Mouse (Mus musculus): ENCODE data around the gene Sh3tc1. TPM values are rescaled to one million over a fixed set of nuclear protein-coding genes. Genes with fewer than 3 reads are reported as not detected.

Sh3tc1 gene
- polyA plus RNA-seq, 1 experiment, result 35.1 TPM

DNA sequence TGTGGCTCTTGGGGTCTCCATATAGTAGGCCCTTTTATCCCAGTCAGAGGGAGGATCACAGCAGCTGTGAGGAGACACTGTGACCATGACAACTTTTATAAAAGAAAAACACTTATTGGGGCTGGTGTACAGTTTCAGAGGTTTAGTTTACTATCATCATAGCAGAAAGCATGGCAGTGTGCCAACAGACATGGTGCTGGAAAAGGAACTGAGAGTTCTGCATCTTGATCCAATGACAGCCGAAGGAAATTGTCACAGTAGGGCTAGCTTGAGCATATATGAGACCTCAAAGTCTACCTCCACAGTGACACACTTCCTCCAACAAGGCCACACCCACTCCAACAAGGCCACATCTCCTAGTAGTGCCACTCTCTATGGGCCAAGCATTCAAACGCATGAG, 50.9 kb downstream of the Sh3tc1 start:
- Histone ChIP-seq H3K4me3 (ENCODE audit: insufficient read depth, low read depth, low read length) (no peak overlapping the region), H3K36me3 (ENCODE audit: control insufficient read depth, insufficient read depth, low read length) (no peaks in the 10 kb centered on the region), H3K4me1 (ENCODE audit: control insufficient read depth, insufficient read depth, low read length) (no peaks in the 10 kb centered on the region), H3K27ac (ENCODE audit: insufficient read depth, low read depth, low read length) (no peak overlapping the region), H3K27me3 (replicated peaks; ENCODE audit: control insufficient read depth, insufficient read depth, low read length) (no peaks in the 10 kb centered on the region)
- 84% methylated on average over 2 of the region's 2 CpGs for WGBS
- no peak for DNase-seq
- TF ChIP-seq POLR2A (IDR thresholded peaks at IDR 0.05; ENCODE audit: low read depth, low read length) (no peak), CTCF (conservative IDR thresholded peaks at IDR 0.05; ENCODE audit: insufficient read depth, insufficient read length, low read depth, low read length) (no peak)

DNA sequence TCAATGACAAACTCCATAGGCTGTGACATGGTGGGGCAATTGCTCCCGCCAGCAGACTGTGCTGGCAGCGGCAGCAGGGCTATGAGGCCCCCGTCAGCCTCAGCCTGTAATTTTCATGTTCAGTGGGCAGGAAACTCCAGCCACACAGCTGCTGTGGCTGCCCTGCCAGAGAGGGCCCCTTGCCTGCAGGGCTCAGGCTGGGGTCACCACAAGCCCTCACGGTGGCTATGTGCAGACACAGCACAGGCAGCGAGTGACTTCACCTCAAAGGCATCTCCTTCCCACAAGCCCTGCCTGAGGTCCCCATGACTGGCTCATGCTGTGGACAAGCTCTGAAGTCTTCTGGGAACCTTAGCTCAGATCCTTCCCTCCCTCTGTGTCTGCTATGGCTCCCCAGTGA, 52.7 kb downstream of the Sh3tc1 start:
- 63% methylated on average over 5 of the region's 5 CpGs for WGBS
- H3K27me3 ChIP-seq (replicated peaks; ENCODE audit: control insufficient read depth, insufficient read depth, low read length), result no peaks in the 10 kb centered on the region
- H3K4me1 ChIP-seq (ENCODE audit: control insufficient read depth, insufficient read depth, low read length), result no peaks in the 10 kb centered on the region
- no peaks in the 10 kb centered on the region for H3K36me3 ChIP-seq (ENCODE audit: control insufficient read depth, insufficient read depth, low read length)
- H3K27ac ChIP-seq (ENCODE audit: insufficient read depth, low read depth, low read length), result no peak overlapping the region
- DNase-seq, result no peak
- no peak for TF ChIP-seq CTCF (conservative IDR thresholded peaks at IDR 0.05; ENCODE audit: insufficient read depth, insufficient read length, low read depth, low read length)
- TF ChIP-seq POLR2A (IDR thresholded peaks at IDR 0.05; ENCODE audit: low read depth, low read length), result no peak
- no peak overlapping the region for H3K4me3 ChIP-seq (ENCODE audit: insufficient read depth, low read depth, low read length)

DNA sequence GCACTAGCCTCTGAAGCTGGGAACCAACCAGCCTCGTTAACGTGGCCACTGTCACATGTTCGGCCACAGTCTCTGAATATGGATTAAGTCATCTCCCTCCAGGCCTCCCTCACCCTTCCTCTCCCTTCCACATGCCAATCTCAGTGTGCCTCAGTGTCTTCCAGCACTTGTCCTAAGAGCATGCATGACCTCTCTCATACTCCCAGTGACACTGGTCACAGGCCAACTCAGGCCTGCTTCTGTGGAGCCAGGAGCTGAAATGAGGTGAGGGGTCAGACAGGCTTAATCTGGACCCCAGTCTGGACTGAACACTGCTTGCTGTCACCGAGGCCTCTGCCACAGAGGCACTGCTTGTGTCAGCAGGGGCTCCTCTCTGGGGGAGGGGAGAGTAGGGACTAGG, 53.5 kb downstream of the Sh3tc1 start:
- TF ChIP-seq CTCF (conservative IDR thresholded peaks at IDR 0.05; ENCODE audit: insufficient read depth, insufficient read length, low read depth, low read length) (no peak), POLR2A (IDR thresholded peaks at IDR 0.05; ENCODE audit: low read depth, low read length) (no peak)
- no peaks in the 10 kb centered on the region for H3K27me3 ChIP-seq (replicated peaks; ENCODE audit: control insufficient read depth, insufficient read depth, low read length)
- no peak overlapping the region for H3K4me3 ChIP-seq (ENCODE audit: insufficient read depth, low read depth, low read length)
- no peaks in the 10 kb centered on the region for H3K4me1 ChIP-seq (ENCODE audit: control insufficient read depth, insufficient read depth, low read length)
- DNase-seq, result no peak
- H3K27ac ChIP-seq (ENCODE audit: insufficient read depth, low read depth, low read length), result no peak overlapping the region
- H3K36me3 ChIP-seq (ENCODE audit: control insufficient read depth, insufficient read depth, low read length), result no peaks in the 10 kb centered on the region
- 76% methylated on average over 4 of the region's 4 CpGs for WGBS

DNA sequence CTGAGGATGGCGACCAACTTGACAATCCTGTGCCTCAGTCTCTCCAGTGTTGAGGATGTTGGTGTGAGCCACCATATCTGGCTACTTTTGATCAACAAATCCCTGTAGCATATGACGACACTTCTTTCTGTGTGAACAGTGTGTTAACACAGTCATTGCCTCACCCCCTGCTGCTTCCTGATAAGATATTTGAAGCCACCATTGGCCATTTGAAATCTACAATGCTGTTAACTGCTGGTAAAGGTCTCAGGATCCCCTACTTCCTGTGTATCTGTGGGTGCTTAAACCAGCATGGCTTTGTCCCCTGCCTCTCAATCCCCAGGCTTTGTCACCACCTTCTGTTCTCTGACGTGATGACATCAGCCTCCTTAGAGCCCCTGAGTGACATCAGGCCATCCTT, 54.7 kb downstream of the Sh3tc1 start:
- Histone ChIP-seq H3K4me1 (ENCODE audit: control insufficient read depth, insufficient read depth, low read length) (no peaks in the 10 kb centered on the region), H3K36me3 (ENCODE audit: control insufficient read depth, insufficient read depth, low read length) (no peaks in the 10 kb centered on the region), H3K27me3 (replicated peaks; ENCODE audit: control insufficient read depth, insufficient read depth, low read length) (no peaks in the 10 kb centered on the region), H3K4me3 (ENCODE audit: insufficient read depth, low read depth, low read length) (no peak overlapping the region), H3K27ac (ENCODE audit: insufficient read depth, low read depth, low read length) (no peak overlapping the region)
- 84% methylated on average over 3 of the region's 3 CpGs for WGBS
- no peak for DNase-seq
- TF ChIP-seq POLR2A (IDR thresholded peaks at IDR 0.05; ENCODE audit: low read depth, low read length) (no peak), CTCF (conservative IDR thresholded peaks at IDR 0.05; ENCODE audit: insufficient read depth, insufficient read length, low read depth, low read length) (no peak)

DNA sequence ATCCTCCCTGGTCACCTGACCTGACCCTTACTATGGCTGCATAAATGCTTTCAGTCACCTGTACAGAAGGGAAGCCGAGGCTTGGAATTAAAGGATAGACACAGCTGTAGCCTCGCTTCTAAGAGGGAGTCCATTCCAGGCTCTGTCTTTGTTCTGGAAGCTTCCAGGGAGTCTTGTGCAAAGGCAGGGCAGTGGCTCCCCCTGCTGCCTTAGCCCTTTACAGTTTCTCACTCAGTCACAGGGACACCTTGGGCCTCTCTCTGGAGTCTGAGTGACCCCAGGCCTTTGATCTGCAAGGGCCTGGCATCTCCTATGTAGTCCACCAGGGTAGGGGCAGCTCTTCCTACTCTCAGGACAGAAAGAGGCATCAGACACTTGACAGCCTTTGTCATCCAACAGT, 58.8 kb downstream of the Sh3tc1 start:
- Histone ChIP-seq H3K4me1 (ENCODE audit: control insufficient read depth, insufficient read depth, low read length) (no peaks in the 10 kb centered on the region), H3K27ac (ENCODE audit: insufficient read depth, low read depth, low read length) (no peak overlapping the region), H3K36me3 (ENCODE audit: control insufficient read depth, insufficient read depth, low read length) (no peaks in the 10 kb centered on the region), H3K27me3 (replicated peaks; ENCODE audit: control insufficient read depth, insufficient read depth, low read length) (no peaks in the 10 kb centered on the region), H3K4me3 (ENCODE audit: insufficient read depth, low read depth, low read length) (no peak overlapping the region)
- 67% methylated on average over 2 of the region's 2 CpGs for WGBS
- peak; percentile 52 for DNase-seq
- TF ChIP-seq CTCF (conservative IDR thresholded peaks at IDR 0.05; ENCODE audit: insufficient read depth, insufficient read length, low read depth, low read length) (peak; percentile 71), POLR2A (IDR thresholded peaks at IDR 0.05; ENCODE audit: low read depth, low read length) (no peak)

DNA sequence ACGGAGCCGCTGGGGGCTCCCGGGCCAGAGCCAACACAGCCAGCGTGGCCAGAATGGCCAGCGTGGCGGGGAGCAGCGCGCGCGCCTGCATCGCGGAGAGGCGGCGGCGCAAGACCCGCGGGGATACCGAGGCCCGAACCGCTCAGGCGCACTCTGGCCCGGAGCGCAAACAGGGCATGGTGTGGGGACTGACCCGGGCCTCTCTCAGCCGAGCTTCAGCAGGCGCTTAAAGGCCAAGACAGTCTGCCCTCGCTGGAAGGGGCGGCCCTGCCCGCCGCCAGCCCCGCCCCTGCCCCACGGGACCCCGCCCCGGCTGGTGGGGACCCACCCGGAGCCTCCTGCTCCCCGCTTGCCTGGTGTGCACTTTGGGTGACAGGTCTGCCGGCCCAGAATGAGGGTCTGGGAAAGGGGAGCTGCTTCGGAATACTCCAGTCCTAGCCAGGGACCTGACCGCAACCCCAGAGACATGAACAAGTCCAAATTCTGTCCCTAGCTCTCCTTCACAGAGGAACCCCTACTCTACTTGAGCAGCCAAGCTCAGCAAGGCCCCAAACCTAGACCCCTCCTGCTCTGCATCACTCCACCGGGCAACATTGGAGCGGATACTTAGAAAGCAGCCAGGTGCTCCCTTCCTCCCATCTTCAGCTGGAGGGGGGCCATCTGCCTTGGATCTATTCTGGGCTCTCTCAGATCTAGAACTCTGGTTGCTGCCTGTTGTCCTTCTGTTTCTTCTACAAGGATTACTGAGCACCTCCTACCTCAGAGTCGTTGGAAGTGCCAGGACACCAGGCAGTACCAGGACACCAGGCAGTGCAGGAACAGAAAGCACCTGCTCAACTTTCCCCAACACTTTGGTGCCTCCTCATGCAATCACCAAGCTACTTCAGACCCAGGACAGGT, 60.3 kb downstream of the Sh3tc1 start, which contains the start of gene Htra3:
Gene Htra3, minus strand, starts transcription at position 527 of the 900 bp plus-strand sequence.
- TF ChIP-seq POLR2A (IDR thresholded peaks at IDR 0.05; ENCODE audit: low read depth, low read length), result no peak
- TF ChIP-seq CTCF (conservative IDR thresholded peaks at IDR 0.05; ENCODE audit: insufficient read depth, insufficient read length, low read depth, low read length), result no peak
- Histone ChIP-seq H3K36me3 (ENCODE audit: control insufficient read depth, insufficient read depth, low read length) (no peaks in the 10 kb centered on the region), H3K4me1 (ENCODE audit: control insufficient read depth, insufficient read depth, low read length) (peaks cover 2% of the 10 kb centered on the region), H3K27ac (ENCODE audit: insufficient read depth, low read depth, low read length) (no peak within 1 kb of the TSS), H3K27me3 (replicated peaks; ENCODE audit: control insufficient read depth, insufficient read depth, low read length) (no peaks in the 10 kb centered on the region), H3K4me3 (ENCODE audit: insufficient read depth, low read depth, low read length) (peak within 1 kb of the TSS; percentile 14; the same call in 1 of the 2 replicates)
- DNase-seq, result no peak
- WGBS, result 13% methylated on average over 39 of the region's 42 CpGs

DNA sequence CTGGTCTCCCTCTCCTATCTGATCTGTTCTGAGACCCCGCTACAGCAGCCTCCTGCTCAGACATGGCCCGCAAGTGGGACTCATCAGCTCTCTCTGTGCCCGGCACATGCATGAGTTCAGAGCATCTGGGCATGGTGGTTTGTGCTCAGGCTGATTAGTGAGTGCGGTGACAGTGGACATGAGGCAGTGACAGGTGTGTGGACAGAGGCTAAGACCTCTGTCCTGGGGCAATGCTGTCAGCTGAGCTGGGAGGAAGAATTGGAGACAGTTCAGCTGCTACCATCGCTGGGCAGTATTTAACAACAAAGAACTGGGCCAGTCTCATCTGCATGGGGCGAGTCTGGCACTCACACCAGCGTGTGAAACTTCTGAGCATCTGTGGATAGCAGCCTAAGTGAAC, 62.8 kb downstream of the Sh3tc1 start:
- no peak for DNase-seq

More for the DNA sequence above, 62.8 kb downstream of the Sh3tc1 start:
- TF ChIP-seq POLR2A (IDR thresholded peaks at IDR 0.05; ENCODE audit: low read depth, low read length), result no peak
- TF ChIP-seq CTCF (conservative IDR thresholded peaks at IDR 0.05; ENCODE audit: insufficient read depth, insufficient read length, low read depth, low read length), result no peak
- Histone ChIP-seq H3K27me3 (replicated peaks; ENCODE audit: control insufficient read depth, insufficient read depth, low read length) (no peaks in the 10 kb centered on the region), H3K36me3 (ENCODE audit: control insufficient read depth, insufficient read depth, low read length) (no peaks in the 10 kb centered on the region), H3K4me3 (ENCODE audit: insufficient read depth, low read depth, low read length) (no peak overlapping the region), H3K4me1 (ENCODE audit: control insufficient read depth, insufficient read depth, low read length) (peaks cover 19% of the 10 kb centered on the region), H3K27ac (ENCODE audit: insufficient read depth, low read depth, low read length) (no peak overlapping the region)
- WGBS, result 91% methylated on average over 7 of the region's 7 CpGs
